Mouse (Mus musculus) CH12.LX (cell line): ENCODE measurements around the gene Slc25a19. TPM values are rescaled to one million over a fixed set of nuclear protein-coding genes. Genes with fewer than 3 reads are reported as not detected.
A peak's percentile ranks its signal among the peaks of the same experiment; 100 is the strongest.

Experiments
- DNase-seq: peaks from one replicate; pipeline ENCODE4 v3.0.0-alpha.2; 2013; ENCODE audit errors: extremely low read depth
- H3K27ac ChIP-seq: 2 replicates; pipeline ENCODE4 v1.5.1; 2012; ENCODE audit warnings: low read depth, mild to moderate bottlenecking, control low read depth, moderate library complexity; ENCODE audit not compliant: insufficient read depth
- H3K27me3 ChIP-seq: replicated peaks from 2 replicates; pipeline ENCODE3; 2012; ENCODE audit warnings: inconsistent platforms
- H3K36me3 ChIP-seq, 2 experiments: replicated peaks in 1 of 2; 2 replicates each; pipeline versions ENCODE3 to v1.6.1; 2012; ENCODE audit warnings: inconsistent platforms in 1 of 2, low read length in 1 of 2, mild to moderate bottlenecking in 1 of 2, mixed read lengths in 1 of 2, moderate library complexity in 1 of 2; ENCODE audit not compliant: control insufficient read depth in 1 of 2, insufficient read depth in 1 of 2
- H3K4me1 ChIP-seq, 2 experiments: 2 replicates each; pipeline ENCODE4 v1.6.1; 2012; ENCODE audit warnings: inconsistent platforms in 1 of 2, moderate library complexity in 1 of 2; ENCODE audit not compliant: insufficient read depth in 2 of 2, control insufficient read depth in 1 of 2
- H3K4me2 ChIP-seq: 2 replicates; pipeline ENCODE4 v1.6.1; 2012; ENCODE audit warnings: low read depth, mild to moderate bottlenecking, control low read depth; ENCODE audit not compliant: poor library complexity, insufficient read depth, severe bottlenecking
- H3K4me3 ChIP-seq, 3 experiments: fragments of 150-350 bp in 1 of 3; sonication (generic) in 1 of 3; replicated peaks in 1 of 3; 2 replicates each; pipeline versions ENCODE3 to v1.5.1; 2011 to 2012; ENCODE audit warnings: low read depth in 2 of 3, low read length in 2 of 3, mild to moderate bottlenecking in 2 of 3, moderate library complexity in 2 of 3, control low read depth in 1 of 3, improper control_type of control experiment in 1 of 3, inconsistent platforms in 1 of 3, mixed read lengths in 1 of 3; ENCODE audit not compliant: poor library complexity in 1 of 3
- H3K79me2 ChIP-seq: replicated peaks from 2 replicates; pipeline ENCODE4 v1.6.1; 2012; ENCODE audit warnings: mild to moderate bottlenecking, moderate library complexity; ENCODE audit not compliant: control insufficient read depth, poor library complexity, insufficient read depth, severe bottlenecking; ENCODE audit errors: extremely low read depth
- H3K9ac ChIP-seq: 2 replicates; pipeline ENCODE4 v1.6.1; 2012; ENCODE audit warnings: low read depth, mild to moderate bottlenecking, control low read depth, moderate library complexity; ENCODE audit not compliant: insufficient read depth
- H3K9me3 ChIP-seq: replicated peaks from 2 replicates; pipeline ENCODE3; 2012; ENCODE audit warnings: low read length, inconsistent platforms, mixed read lengths
- CHD1 ChIP-seq: IDR thresholded peaks from 2 replicates; pipeline ENCODE4 v1.6.1; 2012; ENCODE audit warnings: low read depth, low read length, improper control_type of control experiment, inconsistent platforms
- CTCF ChIP-seq, 2 experiments: IDR thresholded peaks in 1 of 2; conservative IDR thresholded peaks in 1 of 2; 2 replicates each; pipeline ENCODE4 v1.5.1; 2011 to 2012; ENCODE audit warnings: low read depth in 2 of 2, low read length in 2 of 2, improper control_type of control experiment in 1 of 2, inconsistent platforms in 1 of 2, mild to moderate bottlenecking in 1 of 2, moderate library complexity in 1 of 2
- E2F4 ChIP-seq: IDR thresholded peaks from 2 replicates; pipeline ENCODE4 v1.6.1; 2011; ENCODE audit warnings: low read depth, low read length, improper control_type of control experiment; ENCODE audit not compliant: insufficient replicate concordance
- ELF1 ChIP-seq: IDR thresholded peaks from 2 replicates; pipeline ENCODE4 v1.6.1; 2014; ENCODE audit warnings: low read depth, mild to moderate bottlenecking, inconsistent platforms, low read length, improper control_type of control experiment
- EP300 ChIP-seq: IDR thresholded peaks from 2 replicates; pipeline ENCODE4 v1.6.1; 2011; ENCODE audit warnings: low read length, improper control_type of control experiment
- GABPA ChIP-seq: IDR thresholded peaks from 2 replicates; pipeline ENCODE4 v1.6.1; 2012; ENCODE audit warnings: low read depth, low read length, improper control_type of control experiment, inconsistent platforms; ENCODE audit not compliant: insufficient replicate concordance
- HCFC1 ChIP-seq: IDR thresholded peaks from 2 replicates; pipeline ENCODE4 v1.6.1; 2012; ENCODE audit warnings: low read depth, mild to moderate bottlenecking, inconsistent platforms, low read length, improper control_type of control experiment
- IRF4 ChIP-seq: IDR thresholded peaks from 2 replicates; pipeline ENCODE4 v1.6.1; 2014; ENCODE audit warnings: low read depth, mild to moderate bottlenecking, inconsistent platforms, low read length, improper control_type of control experiment
- JUN ChIP-seq: IDR thresholded peaks from 2 replicates; pipeline ENCODE4 v1.6.1; 2011; ENCODE audit warnings: low read depth, mild to moderate bottlenecking, low read length, improper control_type of control experiment, moderate library complexity; ENCODE audit not compliant: insufficient read depth
- JUND ChIP-seq: conservative IDR thresholded peaks from 2 replicates; pipeline ENCODE4 v1.6.1; 2011; ENCODE audit warnings: low read depth, low read length, improper control_type of control experiment
- MAZ ChIP-seq: IDR thresholded peaks from 2 replicates; pipeline ENCODE4 v1.6.1; 2012; ENCODE audit warnings: low read depth, mild to moderate bottlenecking, inconsistent platforms, low read length, improper control_type of control experiment, moderate library complexity
- MYC ChIP-seq: IDR thresholded peaks from 2 replicates; pipeline ENCODE4 v1.6.1; 2011; ENCODE audit warnings: low read depth, mild to moderate bottlenecking, improper control_type of control experiment, low read length
- NELFE ChIP-seq: IDR thresholded peaks from 2 replicates; pipeline ENCODE4 v1.6.1; 2011; ENCODE audit warnings: low read depth, low read length, improper control_type of control experiment
- NRF1 ChIP-seq: IDR thresholded peaks from 2 replicates; pipeline ENCODE4 v1.6.1; 2014; ENCODE audit warnings: low read depth, mild to moderate bottlenecking, inconsistent platforms, low read length, improper control_type of control experiment, moderate library complexity
- PAX5 ChIP-seq: IDR thresholded peaks from 2 replicates; pipeline ENCODE4 v1.6.1; 2012; ENCODE audit warnings: low read length, inconsistent platforms, mixed read lengths
- POLR2A ChIP-seq: IDR thresholded peaks from 2 replicates; pipeline ENCODE4 v1.6.1; 2011; ENCODE audit warnings: low read depth, mild to moderate bottlenecking, improper control_type of control experiment, low read length
- POLR2AphosphoS2 ChIP-seq: IDR thresholded peaks from 2 replicates; pipeline ENCODE4 v1.6.1; 2011; ENCODE audit warnings: low read depth, low read length, improper control_type of control experiment
- RAD21 ChIP-seq: IDR thresholded peaks from 2 replicates; pipeline ENCODE4 v1.6.1; 2011; ENCODE audit warnings: low read depth, mild to moderate bottlenecking, low read length, improper control_type of control experiment, moderate library complexity
- SIN3A ChIP-seq: IDR thresholded peaks from 2 replicates; pipeline ENCODE4 v1.6.1; 2012; ENCODE audit warnings: low read length, improper control_type of control experiment, inconsistent platforms
- SMC3 ChIP-seq: IDR thresholded peaks from 2 replicates; pipeline ENCODE4 v1.6.1; 2011; ENCODE audit warnings: low read depth, low read length, improper control_type of control experiment
- TBP ChIP-seq: conservative IDR thresholded peaks from 2 replicates; pipeline ENCODE4 v1.6.1; 2011; ENCODE audit warnings: low read depth, low read length, improper control_type of control experiment
- UBTF ChIP-seq: IDR thresholded peaks from 2 replicates; pipeline ENCODE4 v1.6.1; 2012; ENCODE audit warnings: low read depth, mild to moderate bottlenecking, inconsistent platforms, low read length, improper control_type of control experiment, moderate library complexity
- USF1 ChIP-seq: IDR thresholded peaks from 2 replicates; pipeline ENCODE4 v1.6.1; 2014; ENCODE audit warnings: low read depth, mild to moderate bottlenecking, inconsistent platforms, low read length, improper control_type of control experiment
- USF2 ChIP-seq: conservative IDR thresholded peaks from 2 replicates; pipeline ENCODE4 v1.6.1; 2011; ENCODE audit warnings: low read depth, low read length, improper control_type of control experiment
- ZC3H11A ChIP-seq: IDR thresholded peaks from 2 replicates; pipeline ENCODE4 v1.6.1; 2012; ENCODE audit warnings: low read depth, mild to moderate bottlenecking, inconsistent platforms, low read length, improper control_type of control experiment
- ZKSCAN1 ChIP-seq: IDR thresholded peaks from 2 replicates; pipeline ENCODE4 v1.6.1; 2012; ENCODE audit warnings: low read depth, inconsistent platforms, low read length, improper control_type of control experiment, borderline replicate concordance
- ZMIZ1 ChIP-seq: IDR thresholded peaks from 2 replicates; pipeline ENCODE4 v1.6.1; 2012; ENCODE audit warnings: low read depth, mild to moderate bottlenecking, inconsistent platforms, low read length, improper control_type of control experiment
- ZNF384 ChIP-seq: IDR thresholded peaks from 2 replicates; pipeline ENCODE4 v1.6.1; 2012; ENCODE audit warnings: low read depth, low read length, improper control_type of control experiment, inconsistent platforms
- dilution Hi-C: fragments of 300-500 bp; cut with MboI; formaldehyde crosslinking; loops from 2 replicates; pipeline ENCODE4 v1.14.3; 2020; ENCODE audit warnings: low sequenced_read_pairs; ENCODE audit not compliant: extremely low pct_unique_long_range_greater_than_20kb, extremely low pct_ligation_motif_present
- in situ Hi-C: fragments of 300-500 bp; cut with MboI; formaldehyde crosslinking; loops from 3 replicates; pipeline ENCODE4 v1.14.3; 2019; ENCODE audit warnings: low sequenced_read_pairs, low pct_ligation_motif_present, low pct_unique_long_range_greater_than_20kb, mixed read lengths
- polyA plus RNA-seq: library from polyadenylated mRNA; unstranded; fragments of >175 nt; gene quantifications from 2 replicates; pipeline ENCODE4 v1.2.1, GENCODE M21; 2012; ENCODE audit warnings: low read depth; ENCODE audit not compliant: insufficient read length
- total RNA-seq, 2 experiments: library from RNA; depleted of rRNA; stranded (reverse); fragments of 300-350 nt in 1 of 2; fragments of >200 nt in 1 of 2; gene quantifications; 2 replicates each; pipeline ENCODE4 v1.2.3; 2012 to 2014

The Slc25a19 gene
- total and polyA plus RNA-seq, 3 experiments, result 277 to 398 (median 278) TPM

DNA sequence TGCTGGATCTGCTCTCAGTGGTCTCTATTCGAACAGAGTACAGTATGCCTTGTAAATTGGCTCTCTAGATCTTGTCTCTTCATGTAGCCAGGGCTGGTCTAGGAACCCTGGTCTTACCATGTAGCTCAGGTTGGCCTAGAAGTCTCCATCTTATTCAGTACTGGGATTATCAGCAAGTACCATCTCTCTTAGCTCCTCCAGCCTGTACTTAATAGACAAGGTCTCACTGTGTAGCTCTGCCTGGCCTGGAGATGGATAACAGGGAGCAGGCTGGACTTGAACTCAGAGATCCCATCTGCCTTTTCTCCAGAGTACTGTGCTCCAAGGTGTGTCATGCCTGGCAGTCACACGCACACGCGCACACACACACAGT lies 13.6 kb upstream of the Slc25a19 start:
- dilution Hi-C loops (no loop called here), in situ Hi-C loops (loop anchor here (5.0 to 25.0 kb wide), 3 partner anchors 71 to 771 kb away; partner anchors contain the start of genes Caskin2, Rnf157 and Tsen54)
- Histone ChIP-seq H3K27ac (peak overlapping the region; percentile 98), H3K27me3 (no peaks in the 10 kb centered on the region), H3K9ac (peak overlapping the region; percentile 41), H3K4me2 (peak overlapping the region; percentile 14; the same call in 1 of the 2 replicates), H3K4me1 (peaks cover 61 to 95% of the 10 kb centered on the region in 2 experiments), H3K36me3 (peaks cover 18 to 22% of the 10 kb centered on the region in 2 experiments), H3K4me3 (peak overlapping the region in 1 of 3 experiments; percentile 26), H3K79me2 (peaks cover 13% of the 10 kb centered on the region), H3K9me3 (no peaks in the 10 kb centered on the region)
- no peak for DNase-seq
- TF ChIP-seq POLR2AphosphoS2 (0 out of 2 replicates have a peak, but pooled peaks have one; percentile 4), ELF1 (no peak), NELFE (peak; percentile 54; the same call in 1 of the 2 replicates), CHD1 (peak; percentile 70), JUND (no peak), NRF1 (no peak), TBP (0 out of 2 replicates have a peak, but pooled peaks have one; percentile 51), ZC3H11A (no peak), POLR2A (no peak; the same call in 1 of the 2 replicates), E2F4 (0 out of 2 replicates have a peak, but pooled peaks have one; percentile 22), JUN (no peak), SMC3 (no peak), ZNF384 (no peak), UBTF (no peak), PAX5 (no peak), ZKSCAN1 (no peak), RAD21 (no peak)

DNA sequence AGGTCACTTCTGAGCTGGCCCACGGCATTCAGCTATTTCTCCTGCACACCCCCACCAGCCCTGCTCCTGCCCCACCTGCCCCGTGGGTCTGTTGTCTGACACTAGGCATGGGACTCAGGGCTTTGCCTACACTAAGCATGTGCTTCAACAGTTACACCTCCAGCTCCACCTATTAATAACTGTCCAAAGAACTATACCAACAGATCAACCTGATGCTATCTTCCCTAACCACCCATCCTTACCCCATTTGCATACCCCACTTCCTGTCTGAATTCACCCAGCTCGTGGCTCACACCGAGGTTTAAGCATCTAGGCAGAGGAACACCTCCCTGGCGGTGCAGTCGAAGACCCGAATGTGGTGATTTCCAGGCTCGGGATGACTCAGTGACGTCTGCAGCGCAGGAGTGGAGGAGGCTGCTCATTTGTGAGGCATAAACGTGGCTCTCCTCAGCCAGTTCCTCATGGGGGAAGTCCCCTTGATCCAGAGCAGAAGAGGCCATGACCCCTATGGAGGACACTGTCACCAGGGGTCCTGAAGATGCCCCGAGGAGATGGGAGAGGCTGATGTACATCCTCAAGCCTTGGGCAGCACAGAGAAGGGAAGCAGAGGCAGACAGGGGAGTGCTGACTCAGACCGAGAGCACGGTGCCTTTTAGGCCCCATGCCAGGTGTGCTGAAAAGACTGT lies 13.0 kb upstream of the Slc25a19 start:
- Histone ChIP-seq H3K4me1 (peaks cover 56 to 90% of the 10 kb centered on the region in 2 experiments), H3K27ac (peak overlapping the region; percentile 98), H3K79me2 (peaks cover 12% of the 10 kb centered on the region), H3K4me3 (peak overlapping the region in 2 of 3 experiments; percentile 14 to 29), H3K9me3 (no peaks in the 10 kb centered on the region), H3K36me3 (peaks cover 13 to 17% of the 10 kb centered on the region in 2 experiments), H3K27me3 (no peaks in the 10 kb centered on the region), H3K4me2 (peak overlapping the region; percentile 64), H3K9ac (peak overlapping the region; percentile 41)
- DNase-seq, result peak; percentile 100
- dilution Hi-C loops (no loop called here), in situ Hi-C loops (loop anchor here (5.0 to 25.0 kb wide), 3 partner anchors 71 to 771 kb away; partner anchors contain the start of genes Caskin2, Rnf157 and Tsen54)
- TF ChIP-seq SIN3A, result peak; percentile 37; the same call in 1 of the 2 replicates
- TF ChIP-seq USF1, result no peak
- no peak; the same call in none of the 2 replicates for TF ChIP-seq RAD21
- peak; percentile 99 for TF ChIP-seq IRF4
- TF ChIP-seq POLR2A, result peak; percentile 75
- peak; percentile 92; the same call in 1 of the 2 replicates for TF ChIP-seq POLR2AphosphoS2
- 0 out of 2 replicates have a peak, but pooled peaks have one; percentile 3 for TF ChIP-seq USF2
- no peak for TF ChIP-seq HCFC1
- peak; percentile 84; the same call in 1 of the 2 replicates for TF ChIP-seq ZMIZ1
- peak; percentile 98 for TF ChIP-seq MYC
- no peak; the same call in none of the 2 replicates for TF ChIP-seq NRF1
- TF ChIP-seq PAX5, result no peak
- TF ChIP-seq EP300, result peak; percentile 96
- TF ChIP-seq ZC3H11A, result no peak
- peak; percentile 90; the same call in 1 of the 2 replicates for TF ChIP-seq UBTF
- peak; percentile 78 for TF ChIP-seq MAZ
- peak; percentile 56; the same call in 1 of the 2 replicates for TF ChIP-seq ZNF384
- no peak; the same call in 1 of the 2 replicates for TF ChIP-seq NELFE
- no peak for TF ChIP-seq ZKSCAN1
- TF ChIP-seq CTCF (conservative IDR thresholded peaks at IDR 0.05 in 1 of 2, IDR thresholded peaks at IDR 0.05 in 1 of 2; ENCODE audit: low read depth in 2 of 2, low read length in 2 of 2), result no peak
- no peak for TF ChIP-seq GABPA
- peak; percentile 90 for TF ChIP-seq TBP
- peak; percentile 13 for TF ChIP-seq CHD1
